Mouse (Mus musculus) liver, adult (tissue): ENCODE results near the gene Hipk2.

Experiments used
- GATA4 ChIP-seq: IDR thresholded peaks from 2 replicates; pipeline ENCODE4 v1.6.1; 2014; ENCODE audit warnings: mild to moderate bottlenecking, low read length; ENCODE audit not compliant: insufficient replicate concordance

Hipk2 gene

DNA sequence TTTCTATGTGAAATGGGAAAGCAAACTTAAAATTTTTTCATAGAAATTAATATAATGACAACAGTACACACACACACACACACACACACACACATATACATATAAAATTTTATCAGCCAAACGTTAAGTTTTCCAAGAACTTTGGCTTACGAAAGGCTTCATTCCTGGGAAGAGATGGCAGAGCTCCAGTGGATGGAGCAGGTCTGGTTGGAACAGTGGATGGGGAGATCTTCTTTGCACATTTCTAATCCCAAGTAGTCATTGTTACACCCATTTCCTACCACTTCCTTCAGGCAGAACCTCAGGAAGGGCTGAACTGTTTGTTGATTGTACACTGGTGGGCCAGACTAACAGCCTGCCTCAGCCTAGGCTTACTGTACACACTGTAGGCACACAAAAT, 106.3 kb downstream of the Hipk2 start:
- 0 out of 2 replicates have a peak, but pooled peaks have one; percentile 23 for TF ChIP-seq GATA4

DNA sequence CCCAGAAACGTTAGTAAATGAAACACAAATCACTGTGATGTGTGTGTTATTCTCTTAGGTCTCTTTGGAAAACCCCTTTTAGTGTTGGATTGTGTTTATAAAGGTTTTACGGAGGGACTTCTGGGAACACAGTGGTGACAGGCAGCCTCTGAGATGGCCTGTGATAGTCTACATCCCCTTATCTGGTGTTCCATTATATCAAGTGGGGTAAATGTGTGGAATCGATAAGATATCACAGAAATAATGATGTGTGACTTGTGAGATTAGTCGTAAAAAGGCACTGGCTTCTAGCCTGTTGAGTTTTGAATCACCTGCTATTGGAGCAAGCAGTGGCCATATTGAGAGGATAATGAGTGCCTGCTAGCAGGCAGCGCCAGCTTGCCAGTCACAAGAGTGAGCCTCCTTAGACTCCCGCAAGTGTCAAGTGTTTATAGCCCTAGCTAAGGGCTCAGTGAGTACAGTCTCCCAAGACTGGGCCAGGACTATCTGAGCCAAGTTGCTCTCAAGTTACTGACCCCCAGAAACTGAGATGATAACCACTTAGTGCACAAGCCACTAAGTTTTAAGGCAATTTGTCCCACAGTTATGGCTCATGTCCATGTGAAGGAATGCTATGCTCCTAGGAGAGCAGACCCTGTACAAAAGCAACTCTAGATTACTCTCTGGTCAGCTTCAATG, 113.2 kb downstream of the Hipk2 start:
- no peak for TF ChIP-seq GATA4

DNA sequence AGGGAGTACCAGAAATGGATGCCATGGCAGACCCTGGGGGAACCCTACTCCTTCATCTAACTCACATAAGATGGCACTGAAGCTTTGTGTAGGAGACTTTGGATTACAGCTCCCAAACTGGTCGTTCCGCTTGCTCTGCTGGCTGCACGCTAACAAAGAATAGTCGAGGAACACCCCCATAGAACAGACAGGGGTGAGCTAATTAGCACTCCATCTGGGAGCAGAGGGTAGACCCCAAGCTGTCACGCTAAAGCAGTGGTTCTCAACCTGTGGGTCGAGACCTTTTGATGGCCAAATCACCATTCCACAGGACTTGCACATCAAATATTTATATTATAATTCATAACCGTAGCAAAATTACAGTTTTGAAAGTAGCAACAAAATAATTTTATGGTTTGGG, 114.0 kb downstream of the Hipk2 start:
- TF ChIP-seq GATA4: no peak

DNA sequence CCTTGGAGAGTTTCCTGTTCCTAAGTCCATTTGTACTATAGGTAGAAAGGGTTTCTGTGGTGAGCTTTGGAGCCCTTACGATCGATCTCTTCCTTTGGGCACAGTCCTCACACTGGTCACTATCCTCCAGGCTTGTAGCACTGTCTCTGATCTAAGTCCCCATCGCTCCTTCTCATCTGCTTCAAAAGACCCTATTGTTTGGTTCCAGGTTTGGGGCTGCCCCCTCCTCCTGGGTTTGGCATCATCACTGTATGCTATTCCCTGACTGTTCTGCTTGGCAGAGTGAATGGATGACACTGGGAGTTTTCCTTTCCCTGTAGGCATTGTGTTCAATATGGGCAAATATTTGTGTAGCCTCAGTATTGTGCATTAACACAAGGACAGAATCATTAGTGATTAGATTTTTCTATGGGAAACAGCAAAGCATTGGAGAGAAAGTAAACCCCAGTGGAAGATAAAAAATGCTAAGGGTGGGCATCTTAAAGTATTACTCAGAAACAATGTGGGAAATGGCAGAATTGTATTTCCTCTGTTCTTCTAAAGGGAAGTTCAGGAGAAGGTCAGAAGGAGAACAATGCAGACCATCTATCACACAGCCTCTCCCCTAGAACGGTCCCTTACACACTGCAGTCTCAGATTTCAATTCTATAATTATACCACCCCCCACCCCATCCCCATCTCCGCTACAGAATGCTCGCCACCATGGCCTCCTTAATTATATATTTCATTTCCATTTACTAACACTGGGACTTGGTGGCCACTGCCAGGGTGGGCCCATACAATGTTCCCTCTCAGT, 114.9 kb downstream of the Hipk2 start:
- TF ChIP-seq GATA4: peak; percentile 56; the same call in 1 of the 2 replicates

DNA sequence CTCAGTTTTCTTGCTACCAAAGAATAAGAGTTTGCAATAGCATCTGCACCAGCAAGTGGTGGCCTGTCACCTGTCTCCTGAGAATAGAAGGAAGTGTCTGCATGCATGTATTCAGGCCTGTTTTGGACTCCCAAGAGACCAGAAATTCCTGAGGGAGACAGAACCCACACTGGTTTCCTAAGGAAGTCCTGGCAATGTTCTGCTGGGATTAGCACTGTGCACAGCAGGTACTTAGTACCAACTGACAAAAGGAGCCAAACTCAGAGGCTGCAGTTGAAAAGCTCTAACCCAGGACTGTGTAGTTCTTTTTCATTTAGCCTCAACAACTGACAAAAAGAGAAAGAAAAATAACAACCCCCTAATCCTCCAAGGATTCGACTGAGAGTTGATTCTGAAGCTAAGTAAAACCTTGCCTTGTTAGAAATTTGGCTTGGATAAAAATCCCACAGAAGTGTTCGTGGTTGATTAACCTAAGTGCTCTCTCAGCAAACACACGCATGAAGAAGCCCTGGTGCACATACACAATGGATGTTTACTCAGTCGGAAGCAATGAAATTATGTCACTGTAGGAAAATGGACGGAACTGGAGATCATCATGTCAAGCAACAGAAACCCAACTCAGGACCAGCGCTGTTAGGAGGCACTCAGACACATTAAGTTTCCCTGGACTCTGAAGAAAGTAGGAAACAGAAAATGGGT, 115.9 kb downstream of the Hipk2 start:
- no peak for TF ChIP-seq GATA4

DNA sequence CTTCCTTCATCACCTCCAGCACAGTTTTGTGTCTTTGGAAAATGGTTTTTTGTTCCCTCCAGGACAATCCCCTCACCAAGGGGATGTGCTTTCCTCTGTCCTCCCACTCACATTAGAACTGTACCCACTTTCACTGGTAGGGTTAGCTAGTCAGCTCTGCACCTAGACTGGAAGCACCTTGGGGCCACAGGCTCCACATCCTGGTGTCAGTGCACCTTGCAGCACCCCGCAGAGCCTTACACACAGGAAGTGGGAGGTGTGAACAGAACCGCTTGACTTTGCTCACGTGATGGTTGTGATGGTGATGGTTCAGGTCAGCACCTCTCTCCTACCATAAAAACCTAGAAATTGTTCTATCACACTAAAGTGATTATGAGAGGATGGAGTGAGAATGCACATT, 116.8 kb downstream of the Hipk2 start:
- no peak for TF ChIP-seq GATA4

DNA sequence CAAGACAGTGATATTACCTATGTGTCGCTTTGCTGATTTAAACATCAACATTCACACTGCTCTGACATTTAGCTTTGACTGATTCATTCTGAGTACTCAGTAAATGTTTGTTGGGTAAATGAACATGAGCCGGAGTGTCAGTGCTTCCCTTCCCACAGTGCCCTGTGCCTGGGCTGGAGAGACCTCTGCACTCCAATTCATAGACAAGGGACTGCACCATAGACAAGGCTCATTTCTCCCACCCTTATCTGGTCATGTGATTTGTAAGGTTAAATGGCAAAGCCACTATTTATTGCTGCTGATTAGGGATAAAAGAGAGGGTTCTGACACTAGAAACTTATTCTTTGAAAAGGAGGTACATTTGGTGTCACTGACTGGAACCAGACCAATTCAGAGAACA, 118.4 kb downstream of the Hipk2 start:
- TF ChIP-seq GATA4: no peak

DNA sequence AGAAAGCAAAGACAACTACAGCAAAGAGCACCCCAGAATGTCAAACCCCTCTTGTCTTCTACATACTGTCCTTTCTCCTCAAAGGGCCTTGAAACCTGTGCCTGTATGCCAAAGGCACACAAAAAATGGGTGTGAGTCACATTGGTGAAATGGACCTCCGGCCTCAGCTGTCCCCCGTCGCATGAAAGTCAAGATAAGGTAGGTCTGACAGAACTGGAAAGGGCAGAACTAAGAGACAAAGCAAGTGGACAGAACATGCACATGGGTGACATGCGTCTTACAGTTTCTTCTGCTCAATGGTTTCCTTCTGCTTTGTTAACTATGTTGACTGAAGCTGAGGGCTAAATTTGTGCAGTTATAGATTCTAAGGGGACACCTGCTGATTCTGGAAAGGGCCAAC, 119.0 kb downstream of the Hipk2 start:
- no peak for TF ChIP-seq GATA4

DNA sequence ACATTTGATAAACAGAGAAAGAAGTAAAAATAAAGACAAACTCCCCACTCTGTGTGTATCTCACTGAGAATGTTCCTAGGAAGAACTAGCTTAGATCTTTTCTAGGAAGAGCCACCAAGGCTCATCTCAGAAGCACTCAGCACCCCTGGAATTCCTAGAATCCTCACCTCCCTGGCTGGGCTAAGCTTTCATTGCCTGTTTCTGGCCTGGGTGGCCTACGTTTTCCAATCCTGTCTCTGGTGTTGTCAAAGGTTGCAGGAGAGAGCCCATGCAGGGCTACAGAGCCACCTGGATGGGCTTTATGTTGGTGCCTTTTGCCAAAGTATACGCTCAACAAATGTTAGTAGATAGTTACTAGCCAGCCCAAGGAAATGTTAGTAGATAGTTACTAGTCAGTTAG, 120.0 kb downstream of the Hipk2 start:
- no peak for TF ChIP-seq GATA4

DNA sequence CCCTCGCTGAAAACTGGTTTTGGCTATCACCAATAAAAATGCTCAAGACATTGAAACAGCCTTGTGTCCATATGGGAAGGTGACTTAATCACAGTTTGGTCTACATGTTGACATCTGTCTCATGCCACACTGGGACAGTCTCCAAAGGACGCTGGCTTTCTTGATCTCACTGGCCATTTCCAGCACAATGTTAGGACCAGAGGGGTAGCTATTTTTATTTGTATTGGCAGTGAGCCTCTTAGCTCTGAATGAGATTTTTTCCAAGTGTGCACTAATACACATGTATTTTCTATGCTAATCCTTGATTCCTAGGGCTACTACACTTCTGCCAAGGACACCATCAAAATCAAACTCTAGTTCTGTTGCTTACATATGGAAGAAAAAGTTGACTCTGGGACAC, 120.8 kb downstream of the Hipk2 start:
- TF ChIP-seq GATA4: no peak

DNA sequence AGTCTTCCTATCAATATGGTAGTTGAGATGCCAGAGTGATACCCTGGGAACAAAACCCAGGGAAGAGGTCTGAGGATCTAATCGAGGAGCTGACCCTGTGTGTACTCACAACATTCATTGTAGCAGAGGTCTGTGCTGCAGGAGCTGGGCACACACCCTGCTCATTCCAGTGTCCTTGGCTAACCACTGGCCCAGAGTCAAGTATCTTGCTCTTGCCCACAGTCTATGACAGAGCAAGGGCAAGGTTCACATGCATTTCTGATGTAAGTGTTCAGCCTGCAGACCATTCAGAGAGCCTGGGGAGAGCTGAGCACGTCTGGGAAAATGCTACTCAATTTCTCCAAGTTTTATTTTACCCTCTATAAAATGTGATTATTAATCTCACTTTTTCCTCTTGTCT, 122.2 kb downstream of the Hipk2 start:
- no peak for TF ChIP-seq GATA4

DNA sequence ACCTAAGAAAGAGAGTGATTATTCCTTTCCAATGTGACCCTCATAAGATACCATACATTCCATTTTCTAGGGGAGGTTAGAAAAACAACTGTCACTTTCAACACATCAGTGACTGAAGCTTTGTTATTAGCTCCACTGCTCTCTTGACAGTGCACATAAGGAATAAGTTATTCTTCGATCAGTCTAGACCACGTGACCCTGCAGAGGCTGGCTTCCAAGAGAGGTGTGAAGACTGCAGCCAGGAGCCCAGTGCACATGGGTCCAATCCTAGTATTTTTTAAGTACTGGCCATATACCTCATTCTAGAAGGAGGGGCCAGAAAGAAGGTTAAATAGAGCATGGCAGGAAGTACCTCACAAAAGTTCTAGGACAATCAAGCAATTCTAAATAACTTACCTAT, 122.9 kb downstream of the Hipk2 start:
- TF ChIP-seq GATA4: no peak

DNA sequence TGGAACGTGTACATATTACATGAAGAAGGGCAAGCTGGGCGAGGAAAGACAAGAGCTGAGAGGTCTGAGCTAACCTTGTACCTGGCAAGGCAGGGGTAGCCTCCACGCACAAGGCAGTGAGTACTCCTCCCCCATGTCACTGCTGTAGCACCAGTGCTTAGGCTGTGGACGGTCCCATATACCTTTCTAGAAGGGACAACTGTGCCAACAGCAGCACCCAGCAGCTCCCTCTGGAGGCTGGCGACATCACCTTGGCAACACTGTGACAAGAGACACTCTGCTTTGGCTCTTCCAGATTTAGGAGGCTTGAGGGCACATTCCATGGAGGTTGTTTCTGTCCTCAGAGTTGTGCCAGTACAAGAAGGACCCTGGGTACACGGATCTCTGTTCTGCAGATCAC, 123.5 kb downstream of the Hipk2 start:
- TF ChIP-seq GATA4: no peak

DNA sequence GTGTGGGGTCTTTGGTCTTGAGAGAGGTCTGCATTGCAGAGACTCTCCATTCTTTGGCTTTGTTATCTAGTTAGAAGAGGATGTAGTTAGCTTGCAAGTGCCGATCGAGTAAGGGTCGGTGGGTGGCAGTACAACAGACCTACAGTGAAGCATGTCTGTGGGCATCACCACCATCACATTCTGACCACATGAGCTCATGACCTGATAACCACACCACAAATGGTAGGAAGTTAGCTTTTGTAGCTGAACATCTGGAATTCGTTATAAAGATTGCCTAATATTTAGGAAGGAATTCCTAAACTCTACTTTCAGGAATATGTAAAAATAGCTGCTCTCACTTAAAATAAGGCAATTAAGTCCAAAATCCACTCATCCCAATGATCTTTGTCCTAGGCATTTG, 127.9 kb downstream of the Hipk2 start:
- no peak for TF ChIP-seq GATA4

DNA sequence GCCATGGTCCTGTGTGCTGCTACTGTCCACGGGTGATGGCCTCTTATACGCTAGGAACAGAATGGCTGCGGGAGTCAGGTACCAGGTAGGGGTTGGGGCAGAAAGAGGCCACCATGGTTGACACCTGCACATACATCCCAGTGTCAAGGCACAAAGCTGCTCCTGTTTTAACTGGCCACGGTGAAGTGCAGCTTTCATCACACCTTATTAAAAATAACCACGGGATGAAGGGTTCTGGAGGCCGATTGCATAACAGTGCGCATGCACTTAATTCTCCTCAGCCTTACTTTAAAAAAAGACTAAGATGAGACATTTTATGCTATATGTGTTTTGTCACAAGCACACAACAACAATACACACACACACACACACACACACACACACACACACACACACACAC, 132.6 kb downstream of the Hipk2 start:
- TF ChIP-seq GATA4: no peak

DNA sequence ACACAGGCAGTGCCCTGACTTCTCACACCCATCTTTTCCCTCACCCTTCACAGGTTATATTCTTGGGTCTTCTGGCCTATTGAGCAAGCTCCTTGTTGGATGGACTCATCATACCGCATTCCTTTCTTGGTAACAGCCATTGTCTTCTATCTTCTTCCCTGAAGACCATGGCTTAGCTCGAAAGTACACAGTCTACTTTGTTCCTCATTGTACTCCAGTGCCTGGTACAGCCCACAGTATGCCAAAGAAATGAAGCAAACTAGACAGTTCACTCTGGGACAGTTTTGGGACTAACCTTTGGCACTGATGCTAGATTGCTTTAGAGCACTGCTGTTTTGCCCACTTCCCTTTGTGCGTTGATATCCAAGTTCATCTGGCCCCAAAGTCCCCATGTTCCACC, 133.5 kb downstream of the Hipk2 start:
- TF ChIP-seq GATA4: no peak
